9 mouse cellular contexts compared by ENCODE assay signal in genomic region chr9:49617216-49617615, GRCm38 (mm10).
DNase-seq lines count a peak whose midpoint lies in the region; ATAC-seq and TF ChIP-seq lines count a peak whose summit lies in the region.
"Had no signal": no experiment of that assay in that cellular context is flagged by ENCODE, and none has a peak within 500 bp of the region (broad histone marks: within the 10 kb centered on the region; RNA-seq: fewer than 3 reads in every experiment).

No protein-coding gene starts in this region.

- no peak overlapping the region for H3K4me3 ChIP-seq in forebrain, postnatal 0 days (ENCODE audit: low read depth, low read length)
- H3K4me3 ChIP-seq in forebrain, embryonic 15.5 days: no peak overlapping the region
- no peak overlapping the region for H3K4me3 ChIP-seq in neural tube, embryonic 13.5 days
- no peak overlapping the region for H3K4me3 ChIP-seq in midbrain, postnatal 0 days (ENCODE audit: low read depth, low read length)
- H3K4me3 ChIP-seq: limb, embryonic 12.5 days had no signal

- peaks cover 4% of the 10 kb centered on the region; the same call in 1 of the 2 replicates for H3K36me3 ChIP-seq in forebrain, postnatal 0 days (ENCODE audit: insufficient read depth)
- no peaks in the 10 kb centered on the region for H3K36me3 ChIP-seq in forebrain, embryonic 15.5 days
- peaks cover 9% of the 10 kb centered on the region; the same call in 1 of the 2 replicates for H3K36me3 ChIP-seq in neural tube, embryonic 13.5 days
- no peaks in the 10 kb centered on the region for H3K36me3 ChIP-seq in midbrain, postnatal 0 days (ENCODE audit: insufficient read depth, low read length)
- H3K36me3 ChIP-seq: limb, embryonic 12.5 days had no signal

- WGBS in forebrain, postnatal 0 days: 13% methylated on average over 3 of the region's 3 CpGs
- WGBS in forebrain, embryonic 15.5 days: 16% methylated on average over 3 of the region's 3 CpGs
- 17% methylated on average over 3 of the region's 3 CpGs for WGBS in neural tube, embryonic 13.5 days
- WGBS in midbrain, postnatal 0 days: 18% methylated on average over 3 of the region's 3 CpGs

- DNase-seq in forebrain, postnatal 0 days: peak; percentile 69
- no peak for DNase-seq in neural tube, embryonic 10.5 days (ENCODE audit: extremely low spot score, low spot score)
- DNase-seq in cerebellum, adult 8-10 months: peak; percentile 50
- DNase-seq in layer of hippocampus, adult 11-12 months (ENCODE audit: low spot score): peak; percentile 78
- DNase-seq in midbrain, postnatal 0 days (ENCODE audit: low spot score): peak; percentile 75
- no peak for DNase-seq in T-cell, adult 2 months (ENCODE audit: low spot score)

- H3K9ac ChIP-seq in forebrain, postnatal 0 days: no peak overlapping the region
- H3K9ac ChIP-seq in forebrain, embryonic 15.5 days (replicated peaks): no peak overlapping the region
- no peak overlapping the region for H3K9ac ChIP-seq in neural tube, embryonic 13.5 days
- no peak overlapping the region for H3K9ac ChIP-seq in midbrain, postnatal 0 days (replicated peaks; ENCODE audit: low read length, poor library complexity, severe bottlenecking)
- H3K9ac ChIP-seq: limb, embryonic 12.5 days had no signal

- ATAC-seq in forebrain, postnatal 0 days: no peak
- ATAC-seq in forebrain, embryonic 15.5 days (replicated peaks): no peak; the same call in 1 of the 2 replicates
- 0 out of 2 replicates have a peak, but pooled peaks have one; percentile 42 for ATAC-seq in neural tube, embryonic 13.5 days (ENCODE audit: low read depth)
- no peak for ATAC-seq in midbrain, postnatal 0 days (ENCODE audit: low FRiP score)

- no peak overlapping the region for H3K4me2 ChIP-seq in forebrain, postnatal 0 days (ENCODE audit: low read depth)
- H3K4me2 ChIP-seq in forebrain, embryonic 15.5 days (replicated peaks): no peak overlapping the region
- no peak overlapping the region for H3K4me2 ChIP-seq in neural tube, embryonic 13.5 days
- no peak overlapping the region for H3K4me2 ChIP-seq in midbrain, postnatal 0 days (ENCODE audit: low read depth, low read length, poor library complexity, severe bottlenecking)
- H3K4me2 ChIP-seq: limb, embryonic 12.5 days had no signal

- H3K27me3 ChIP-seq in forebrain, postnatal 0 days (ENCODE audit: insufficient read depth, low read length): no peaks in the 10 kb centered on the region
- no peaks in the 10 kb centered on the region for H3K27me3 ChIP-seq in forebrain, embryonic 15.5 days
- H3K27me3 ChIP-seq in neural tube, embryonic 13.5 days: no peaks in the 10 kb centered on the region
- H3K27me3 ChIP-seq in midbrain, postnatal 0 days (ENCODE audit: insufficient read depth, low read length): no peaks in the 10 kb centered on the region
- H3K27me3 ChIP-seq: limb, embryonic 12.5 days had no signal

- TF ChIP-seq CTCF in forebrain, postnatal 0 days (IDR thresholded peaks at IDR 0.05; ENCODE audit: low read depth): peak; percentile 82
- peak; percentile 83 for TF ChIP-seq CTCF in midbrain, postnatal 0 days (IDR thresholded peaks at IDR 0.05)

- H3K27ac ChIP-seq in forebrain, postnatal 0 days (ENCODE audit: low read depth, low read length): no peak overlapping the region
- no peak overlapping the region for H3K27ac ChIP-seq in forebrain, embryonic 15.5 days (replicated peaks)
- 0 out of 2 replicates have a peak overlapping the region, but pooled peaks have one; percentile 20 for H3K27ac ChIP-seq in neural tube, embryonic 13.5 days (replicated peaks)
- no peak overlapping the region for H3K27ac ChIP-seq in midbrain, postnatal 0 days (ENCODE audit: low read depth, low read length)
- H3K27ac ChIP-seq: limb, embryonic 12.5 days had no signal

- H3K9me3 ChIP-seq in forebrain, postnatal 0 days (ENCODE audit: low read length): no peaks in the 10 kb centered on the region
- H3K9me3 ChIP-seq in forebrain, embryonic 15.5 days: no peaks in the 10 kb centered on the region
- no peaks in the 10 kb centered on the region for H3K9me3 ChIP-seq in neural tube, embryonic 13.5 days
- no peaks in the 10 kb centered on the region for H3K9me3 ChIP-seq in midbrain, postnatal 0 days (ENCODE audit: low read length)
- H3K9me3 ChIP-seq: limb, embryonic 12.5 days had no signal

- peaks cover 22% of the 10 kb centered on the region for H3K4me1 ChIP-seq in forebrain, postnatal 0 days (ENCODE audit: insufficient read depth)
- peaks cover 33% of the 10 kb centered on the region for H3K4me1 ChIP-seq in forebrain, embryonic 15.5 days
- peaks cover 35% of the 10 kb centered on the region for H3K4me1 ChIP-seq in neural tube, embryonic 13.5 days (replicated peaks)
- 0 out of 2 replicates have a peak, but pooled peaks cover 3% of the 10 kb centered on the region for H3K4me1 ChIP-seq in midbrain, postnatal 0 days (ENCODE audit: insufficient read depth, low read length)
- H3K4me1 ChIP-seq: limb, embryonic 12.5 days had no signal

Comparison
In these comparisons a context has a peak if more than half of its experiments do, and no peak if none do; other contexts are left out.
1. DNase-seq: peak in forebrain, postnatal 0 days (single experiment), cerebellum, adult 8-10 months (single experiment), layer of hippocampus, adult 11-12 months (single experiment) and midbrain, postnatal 0 days (single experiment); none in neural tube, embryonic 10.5 days (single experiment) and T-cell, adult 2 months (single experiment).